Mouse (Mus musculus) left cerebral cortex, postnatal 36 days (tissue): ENCODE data around the gene Rsg1. TPM values are rescaled to one million over a fixed set of nuclear protein-coding genes. Genes with fewer than 3 reads are reported as not detected.

ENCODE experiments used
- DNase-seq, 2 experiments: peaks; one replicate each; pipeline ENCODE4 v3.0.0; 2021 to 2022; ENCODE audit warnings: low spot score in 2 of 2, mixed read lengths in 1 of 2
- intact Hi-C: fragments of 180-260 bp; cut with DNase I; formaldehyde crosslinking; loops from one replicate; pipeline ENCODE4 v1.15.1; 2025
- total RNA-seq, 2 experiments: library from RNA; stranded (reverse); gene quantifications; 2 replicates each; pipeline ENCODE4 v1.2.3; 2021

The Rsg1 gene
- 1 to 10 TPM; 3.2 to 3.3 TPM for total RNA-seq

GRCm38 (mm10) chr4:141213770-141214336 is at the start of gene Rsg1:
Gene Rsg1, plus strand, starts transcription at chr4:141213956.
- peak; percentile 91 for DNase-seq
- intact Hi-C loops = no loop called here

- no peak for DNase-seq
- intact Hi-C loops = no loop called here
These were observed 47.9 kb upstream of the Rsg1 start for GRCm38 (mm10) chr4:141165744-141166292.

GRCm38 (mm10) chr4:141167156-141167555 is 46.6 kb upstream of the Rsg1 start:
- DNase-seq = no peak
- intact Hi-C loops = no loop called here

GRCm38 (mm10) chr4:141172121-141172520 is 41.6 kb upstream of the Rsg1 start:
- intact Hi-C loops = no loop called here
- no peak for DNase-seq

GRCm38 (mm10) chr4:141175783-141176182 is 38.0 kb upstream of the Rsg1 start:
- DNase-seq = no peak
- intact Hi-C loops = no loop called here

GRCm38 (mm10) chr4:141176328-141176838 is 37.4 kb upstream of the Rsg1 start:
- intact Hi-C loops = no loop called here
- DNase-seq = no peak

GRCm38 (mm10) chr4:141178500-141178899 is 35.3 kb upstream of the Rsg1 start:
- no peak for DNase-seq
- intact Hi-C loops = no loop called here

- no peak for DNase-seq
- intact Hi-C loops = loop anchor here (5.0 kb wide), 1 partner anchor 34 kb away; the partner anchor contains the start of gene Fbxo42
These were observed 32.9 kb upstream of the Rsg1 start for GRCm38 (mm10) chr4:141180831-141181230.

- DNase-seq = no peak
- intact Hi-C loops = loop anchor here (5.0 kb wide), 1 partner anchor 35 kb away; the partner anchor contains the start of gene Fbxo42
These were observed 31.8 kb upstream of the Rsg1 start for GRCm38 (mm10) chr4:141181981-141182380.

GRCm38 (mm10) chr4:141183932-141184331 is 29.8 kb upstream of the Rsg1 start:
- no peak for DNase-seq
- intact Hi-C loops = loop anchor here (5.0 kb wide), 1 partner anchor 37 kb away; the partner anchor contains the start of gene Fbxo42

- no peak for DNase-seq
- intact Hi-C loops = loop anchor here (5.0 kb wide), 1 partner anchor 37 kb away; the partner anchor contains the start of gene Fbxo42
These were observed 29.3 kb upstream of the Rsg1 start for GRCm38 (mm10) chr4:141184426-141184825.

GRCm38 (mm10) chr4:141186923-141187836 is 26.6 kb upstream of the Rsg1 start:
- no peak for DNase-seq
- intact Hi-C loops = no loop called here

GRCm38 (mm10) chr4:141191294-141191693 is 22.5 kb upstream of the Rsg1 start:
- intact Hi-C loops = no loop called here
- DNase-seq = no peak

- DNase-seq = no peak
- intact Hi-C loops = no loop called here
These were observed 19.2 kb upstream of the Rsg1 start for GRCm38 (mm10) chr4:141194553-141194952.

GRCm38 (mm10) chr4:141196981-141197685 is 16.6 kb upstream of the Rsg1 start:
- no peak for DNase-seq
- intact Hi-C loops = no loop called here

GRCm38 (mm10) chr4:141197686-141198035 is 16.1 kb upstream of the Rsg1 start:
- DNase-seq = no peak
- intact Hi-C loops = no loop called here

- no peak for DNase-seq
- intact Hi-C loops = loop anchor here (5.0 kb wide), 2 partner anchors 66 to 161 kb away; no protein-coding TSS in a partner anchor
These were observed 12.8 kb upstream of the Rsg1 start for GRCm38 (mm10) chr4:141200906-141201305.

- intact Hi-C loops = loop anchor here (5.0 kb wide), 2 partner anchors 65 to 160 kb away; no protein-coding TSS in a partner anchor
- no peak for DNase-seq
These were observed 11.6 kb upstream of the Rsg1 start for GRCm38 (mm10) chr4:141202192-141202591.

GRCm38 (mm10) chr4:141204580-141205061 is 9.1 kb upstream of the Rsg1 start:
- peak; percentile 37 to 44 for DNase-seq
- intact Hi-C loops = loop anchor here (5.0 kb wide), 2 partner anchors 63 to 158 kb away; no protein-coding TSS in a partner anchor
